Mouse (Mus musculus) Patski (cell line): ENCODE results near the gene Ntrk3. TPM values are rescaled to one million over a fixed set of nuclear protein-coding genes. Genes with fewer than 3 reads are reported as not detected.

Experiments used
- ATAC-seq: fragments of 100-300 bp; one replicate; pipeline ENCODE4 v1.8.0; 2021
- CTCF ChIA-PET: fragments of 350-600 bp; sonication (Branson Sonifier 250); formaldehyde crosslinking; loops from one replicate; lab custom pipeline; 2022; ENCODE audit warnings: inconsistent platforms; lab: Charles Lee
- POLR2A ChIA-PET: fragments of 350-600 bp; sonication (Branson Sonifier 250); formaldehyde crosslinking; loops from one replicate; lab custom pipeline; 2022; ENCODE audit warnings: antibody characterized with exemption, inconsistent platforms; lab: Charles Lee
- DNase-seq: peaks from one replicate; pipeline ENCODE4 v3.0.0-alpha.2; 2011; ENCODE audit warnings: low read depth, low spot score
- H3K27me3 ChIP-seq: fragments of 371-371 bp; one replicate; pipeline ENCODE4 v1.5.1; 2021
- CTCF ChIP-seq: fragments of 100-300 bp; IDR thresholded peaks from one replicate; pipeline ENCODE4 v1.5.1; 2021
- in situ Hi-C: fragments of 300-500 bp; cut with MboI; formaldehyde crosslinking; loops from 3 replicates; pipeline ENCODE4 v1.11.1; 2018; ENCODE audit warnings: low pct_unique_long_range_greater_than_20kb, mixed read lengths
- polyA plus RNA-seq: library from polyadenylated mRNA; unstranded; gene quantifications from one replicate; pipeline ENCODE4 v1.2.3, GENCODE M21; 2021

Gene Ntrk3
- polyA plus RNA-seq, 1 experiment from 2014 or later, result 13.7 TPM

DNA sequence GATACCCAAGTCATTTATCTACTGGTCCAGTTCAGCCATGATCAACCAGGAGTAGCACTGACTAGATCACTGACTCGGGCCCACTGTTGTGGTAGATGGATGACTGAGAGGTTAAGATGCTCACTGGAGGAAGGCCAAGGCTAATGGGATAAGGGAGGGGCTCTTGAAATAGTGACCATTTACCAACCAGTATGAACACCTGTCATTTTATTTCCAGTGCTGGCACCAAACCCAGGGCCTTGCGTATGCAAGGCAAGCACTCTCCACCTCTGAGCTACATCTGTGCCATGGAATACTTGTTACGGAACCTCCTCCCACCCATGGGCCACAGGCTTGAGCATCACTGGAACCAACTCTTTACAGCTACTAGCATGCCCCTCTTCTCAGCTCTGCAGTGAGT, 26.0 kb upstream of the Ntrk3 start:
- H3K27me3 ChIP-seq, result no peaks in the 10 kb centered on the region
- POLR2A ChIA-PET, result no interaction called here
- ATAC-seq, result no peak
- DNase-seq, result no peak
- in situ Hi-C loops, result loop anchor here (10.0 to 25.0 kb wide), 3 partner anchors 109 to 702 kb away; no protein-coding TSS in a partner anchor
- CTCF ChIA-PET, result interaction anchor here (2.0 kb wide), 1 partner anchor 10 kb away, joined by 4 read pairs; no protein-coding TSS in a partner anchor
- no peak for TF ChIP-seq CTCF

DNA sequence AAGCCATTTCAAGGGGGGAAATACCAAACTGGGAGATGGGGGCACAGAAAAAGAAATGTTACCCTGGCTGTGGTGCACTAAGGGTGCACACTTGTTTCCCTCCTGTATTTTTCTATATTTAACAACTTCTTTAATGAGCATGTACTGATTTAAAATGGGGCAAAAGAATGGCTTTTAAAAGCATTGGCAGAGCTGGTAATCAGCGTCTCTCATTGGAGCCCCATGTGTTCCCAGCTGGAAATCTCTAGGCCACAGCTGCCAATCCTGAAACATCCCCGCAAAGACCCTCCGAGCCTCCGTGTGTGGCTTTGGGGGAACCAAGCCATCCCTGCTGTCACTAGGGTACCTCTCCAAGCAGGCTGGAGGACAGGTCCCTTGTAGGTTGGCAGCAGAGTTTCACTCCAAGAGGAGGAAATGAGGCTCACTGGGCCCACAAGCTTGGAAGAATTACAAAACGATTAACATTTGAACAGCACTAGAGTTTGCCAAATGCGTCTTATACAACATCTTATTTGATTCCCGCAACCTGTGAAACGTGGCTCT, 16.7 kb upstream of the Ntrk3 start:
- ChIA-PET POLR2A (no interaction called here), CTCF (no interaction called here)
- ATAC-seq (no peak), DNase-seq (no peak)
- in situ Hi-C loops, result loop anchor here (10.0 to 25.0 kb wide), 2 partner anchors 692 to 1620 kb away; no protein-coding TSS in a partner anchor
- peaks cover 2% of the 10 kb centered on the region for H3K27me3 ChIP-seq
- TF ChIP-seq CTCF, result no peak

DNA sequence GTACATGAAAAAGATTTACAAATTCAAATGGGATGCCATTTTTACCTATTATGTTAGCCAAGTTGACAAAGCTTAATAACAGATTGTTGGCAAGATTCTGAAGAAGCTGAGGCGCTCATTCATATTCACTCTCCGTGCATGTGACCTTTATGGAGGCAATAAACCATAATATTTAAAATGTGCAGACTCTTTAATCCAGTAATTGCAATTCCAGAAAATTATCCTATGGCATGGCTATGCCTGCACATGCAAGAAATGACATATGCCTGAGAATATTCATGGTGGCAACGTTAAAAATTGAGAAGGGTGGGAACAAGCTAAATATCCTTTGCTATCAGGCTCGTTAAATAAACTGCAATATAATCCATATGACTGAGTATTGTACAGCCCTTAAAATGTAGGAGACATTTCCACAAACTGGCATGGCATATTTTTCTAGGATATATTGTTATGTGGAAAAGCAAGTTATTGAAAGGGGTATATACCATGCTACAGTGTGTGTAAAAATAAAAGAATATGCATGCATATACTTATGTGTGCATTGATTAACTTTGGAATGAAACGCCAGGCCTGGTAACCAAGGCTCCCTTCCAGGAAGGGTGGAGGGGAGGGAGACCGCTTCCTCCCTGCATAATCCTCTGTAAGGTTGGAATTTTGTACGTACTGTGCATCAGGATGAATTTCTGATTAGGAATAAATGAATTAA, 16.1 kb upstream of the Ntrk3 start:
- ATAC-seq (no peak), DNase-seq (no peak)
- in situ Hi-C loops, result loop anchor here (10.0 to 25.0 kb wide), 2 partner anchors 692 to 1619 kb away; no protein-coding TSS in a partner anchor
- no peak for TF ChIP-seq CTCF
- ChIA-PET CTCF (interaction anchor here (1.0 kb wide), 1 partner anchor 11 kb away, joined by 4 read pairs; no protein-coding TSS in a partner anchor), POLR2A (no interaction called here)
- peaks cover 2% of the 10 kb centered on the region for H3K27me3 ChIP-seq

DNA sequence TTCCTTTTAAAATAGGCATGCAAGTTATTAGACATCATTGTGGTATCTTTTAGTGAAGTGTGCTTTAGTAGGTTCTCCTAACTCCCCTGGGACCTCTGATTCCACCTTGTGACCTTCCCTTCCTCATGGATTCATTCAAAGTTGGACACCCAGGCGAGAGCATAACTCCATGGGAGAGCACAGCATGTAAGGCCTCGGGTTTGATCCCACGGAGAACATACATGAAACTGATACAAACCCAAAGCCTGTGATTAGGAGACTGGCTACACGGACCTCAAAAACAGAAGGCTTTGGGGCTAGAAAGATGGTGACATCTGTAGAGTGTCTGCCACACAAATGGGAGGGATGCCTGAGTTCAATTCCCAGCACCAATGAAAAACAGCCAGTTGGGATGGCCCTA, 15.1 kb upstream of the Ntrk3 start:
- DNase-seq (no peak), ATAC-seq (no peak)
- ChIA-PET CTCF (interaction anchor here (1.0 kb wide), 1 partner anchor 12 kb away, joined by 4 read pairs; no protein-coding TSS in a partner anchor), POLR2A (no interaction called here)
- in situ Hi-C loops, result loop anchor here (10.0 to 25.0 kb wide), 2 partner anchors 691 to 1618 kb away; no protein-coding TSS in a partner anchor
- no peak for TF ChIP-seq CTCF
- peaks cover 2% of the 10 kb centered on the region for H3K27me3 ChIP-seq

DNA sequence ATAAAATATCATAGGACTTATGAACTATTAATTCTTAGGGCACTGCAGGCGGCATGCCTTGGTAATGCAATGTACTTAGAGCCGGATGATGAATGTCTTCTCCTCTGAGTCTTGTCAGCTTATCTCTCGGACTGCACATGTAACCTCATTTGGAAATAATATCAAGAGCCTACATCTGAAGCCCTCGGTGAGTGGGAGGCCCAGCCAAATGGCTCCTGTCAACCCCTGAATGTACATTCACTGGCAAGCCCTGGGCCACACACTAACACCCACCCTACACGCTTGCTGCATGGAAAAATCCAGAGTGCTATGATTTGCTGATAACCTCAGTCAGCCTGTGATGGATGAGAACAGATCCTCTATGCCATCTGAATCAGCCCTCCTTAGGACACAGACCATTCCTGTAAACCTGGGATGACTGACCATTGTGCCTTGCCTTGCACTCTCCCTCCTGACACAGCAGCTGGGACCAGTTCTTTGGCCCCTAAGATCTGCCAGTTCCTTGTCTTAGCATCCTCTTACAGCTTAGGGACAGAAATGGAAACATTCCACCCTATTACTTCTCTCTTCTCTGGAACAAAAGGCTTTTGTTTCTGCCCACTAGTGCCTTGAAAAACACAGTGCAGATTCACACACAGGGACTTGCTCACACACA, 6.0 kb upstream of the Ntrk3 start:
- TF ChIP-seq CTCF, result no peak
- in situ Hi-C loops, result no loop called here
- ChIA-PET POLR2A (interaction anchor here (0.6 kb wide), 1 partner anchor 389 kb away, joined by 3 read pairs; no protein-coding TSS in a partner anchor), CTCF (interaction anchor here (1.1 kb wide), 1 partner anchor 147 kb away, joined by 3 read pairs; no protein-coding TSS in a partner anchor)
- DNase-seq, result no peak
- ATAC-seq, result no peak
- H3K27me3 ChIP-seq, result no peaks in the 10 kb centered on the region

DNA sequence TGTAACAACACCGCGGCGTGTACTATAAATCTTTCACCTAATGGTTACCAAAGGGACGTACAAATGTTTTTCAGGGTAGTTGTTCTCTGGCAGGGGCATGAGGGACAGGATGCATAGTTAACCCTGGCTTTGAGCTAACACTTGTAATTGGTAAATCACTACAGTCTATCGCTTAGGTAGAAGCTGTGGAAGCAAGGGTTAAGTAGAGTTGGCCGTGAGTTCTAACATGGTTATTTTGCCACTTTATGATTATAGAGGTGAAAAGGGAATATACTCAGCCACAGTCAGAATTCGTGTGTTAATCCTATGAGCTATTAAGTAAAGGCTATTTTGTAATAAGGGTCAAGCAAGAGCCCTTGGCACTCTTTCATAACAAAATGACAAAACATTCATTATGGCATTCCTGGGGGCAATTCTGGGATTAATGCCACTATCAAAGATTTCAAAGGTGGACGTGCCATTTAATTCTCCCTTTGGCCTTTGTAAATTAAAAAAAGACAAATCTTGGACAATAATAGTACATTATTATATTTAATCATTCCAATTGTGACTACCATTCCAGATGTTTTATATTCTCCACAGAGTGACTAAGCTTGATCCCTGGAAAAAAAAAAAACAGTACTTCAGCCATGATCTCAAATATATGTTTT, 1.7 kb upstream of the Ntrk3 start:
- no peak for ATAC-seq
- TF ChIP-seq CTCF, result no peak
- no peaks in the 10 kb centered on the region for H3K27me3 ChIP-seq
- in situ Hi-C loops, result no loop called here
- DNase-seq, result no peak
- ChIA-PET CTCF (no interaction called here), POLR2A (no interaction called here)

DNA sequence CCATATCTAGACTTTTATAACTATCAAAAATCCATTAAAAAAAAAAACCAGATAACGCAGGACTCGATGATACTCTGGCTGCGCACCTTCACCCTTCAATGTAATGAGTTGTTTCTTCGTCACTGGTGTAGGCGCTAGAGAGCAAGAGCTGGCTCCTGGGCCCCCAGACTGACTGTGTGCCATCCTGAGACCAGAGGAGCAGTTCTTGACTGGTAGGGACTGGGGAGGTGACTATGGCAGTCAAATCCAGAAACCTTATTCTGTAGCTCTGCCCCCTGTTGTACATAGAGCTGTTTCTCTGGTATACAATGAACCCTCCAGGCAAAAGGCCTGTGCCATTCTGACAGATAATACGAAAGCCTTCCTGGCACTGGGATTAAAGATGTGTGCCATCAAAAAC, 616 bp downstream of the Ntrk3 start:
- DNase-seq, result no peak
- no peak for ATAC-seq
- no peaks in the 10 kb centered on the region for H3K27me3 ChIP-seq
- CTCF ChIA-PET, result no interaction called here
- no peak for TF ChIP-seq CTCF
- POLR2A ChIA-PET, result interaction anchor here (0.6 kb wide), 1 partner anchor 157 kb away, joined by 5 read pairs; no protein-coding TSS in a partner anchor
- in situ Hi-C loops, result no loop called here

DNA sequence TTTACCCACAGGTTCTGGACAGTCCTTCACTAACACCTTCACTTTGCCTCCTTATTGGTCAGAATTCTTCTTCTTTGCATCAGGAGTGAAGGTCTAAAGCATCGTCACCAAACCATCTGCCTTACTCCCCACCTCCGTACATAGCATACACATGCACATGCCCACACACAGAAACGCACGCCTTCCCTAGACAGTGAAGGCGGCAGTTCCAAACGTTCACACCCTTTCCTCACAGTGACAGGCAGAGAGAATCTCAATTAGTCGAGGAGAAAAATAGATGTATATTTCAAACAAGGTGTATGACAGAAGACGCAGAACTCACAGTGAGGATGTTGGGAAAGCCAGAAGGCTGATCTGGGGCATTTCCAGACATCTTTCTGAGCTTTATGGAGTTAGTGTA, 6.4 kb downstream of the Ntrk3 start:
- ChIA-PET POLR2A (no interaction called here), CTCF (no interaction called here)
- ATAC-seq (no peak), DNase-seq (no peak)
- no peak for TF ChIP-seq CTCF
- H3K27me3 ChIP-seq, result peaks cover 13% of the 10 kb centered on the region
- in situ Hi-C loops, result no loop called here

DNA sequence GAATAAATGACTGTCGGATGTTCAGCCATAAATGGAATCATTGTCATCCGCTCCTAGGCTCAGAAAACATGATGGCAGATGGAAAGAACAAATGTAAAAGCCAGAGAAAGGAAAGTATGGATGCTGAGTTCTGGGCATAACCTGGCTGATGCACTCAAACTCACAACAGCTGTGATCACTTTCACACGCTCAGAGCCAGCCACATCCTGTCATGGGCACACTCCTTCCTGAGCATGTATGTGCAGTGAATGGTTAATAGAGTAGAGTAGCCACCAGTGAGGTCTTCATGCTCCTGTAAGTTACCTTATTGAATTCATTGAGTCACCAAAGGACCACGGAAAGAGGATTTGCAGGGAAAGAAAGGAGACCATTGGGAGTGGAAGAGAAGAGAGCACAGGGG, 13.2 kb downstream of the Ntrk3 start:
- in situ Hi-C loops, result no loop called here
- no peak for DNase-seq
- peaks cover 28% of the 10 kb centered on the region for H3K27me3 ChIP-seq
- POLR2A ChIA-PET, result no interaction called here
- ATAC-seq, result no peak
- TF ChIP-seq CTCF, result no peak
- CTCF ChIA-PET, result no interaction called here

DNA sequence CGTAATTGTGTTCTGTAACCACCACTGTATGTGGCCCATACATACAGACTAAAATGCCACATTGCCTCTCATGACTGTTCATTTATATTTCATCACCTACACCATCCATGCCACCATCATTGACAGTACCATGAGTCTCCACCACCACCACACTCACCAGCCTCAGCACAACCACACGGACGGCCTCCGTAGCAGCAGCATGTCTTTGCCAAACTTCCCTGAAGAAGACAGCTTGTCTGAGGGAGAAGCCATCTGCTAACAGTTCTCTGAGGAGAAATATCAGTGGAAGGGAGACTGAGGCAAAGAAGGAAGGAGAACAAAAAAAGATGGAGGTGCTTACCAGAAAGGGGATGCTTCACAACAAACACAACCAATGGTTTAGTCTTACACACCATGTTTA, 15.8 kb downstream of the Ntrk3 start:
- ChIA-PET POLR2A (no interaction called here), CTCF (no interaction called here)
- TF ChIP-seq CTCF, result no peak
- H3K27me3 ChIP-seq, result peaks cover 23% of the 10 kb centered on the region
- no peak for DNase-seq
- no peak for ATAC-seq
- in situ Hi-C loops, result no loop called here
